Mouse (Mus musculus) thymus, adult 18-20 months (tissue): ENCODE measurements around the gene Tnni2.

ENCODE experiments used
- DNase-seq, 2 experiments: peaks; one replicate each; pipeline ENCODE4 v3.0.0; 2022; ENCODE audit warnings: mixed read lengths in 2 of 2

Gene Tnni2

GRCm38 (mm10) chr7:142431106-142431505 is 10.5 kb upstream of the Tnni2 start:
- DNase-seq = no peak

DNA sequence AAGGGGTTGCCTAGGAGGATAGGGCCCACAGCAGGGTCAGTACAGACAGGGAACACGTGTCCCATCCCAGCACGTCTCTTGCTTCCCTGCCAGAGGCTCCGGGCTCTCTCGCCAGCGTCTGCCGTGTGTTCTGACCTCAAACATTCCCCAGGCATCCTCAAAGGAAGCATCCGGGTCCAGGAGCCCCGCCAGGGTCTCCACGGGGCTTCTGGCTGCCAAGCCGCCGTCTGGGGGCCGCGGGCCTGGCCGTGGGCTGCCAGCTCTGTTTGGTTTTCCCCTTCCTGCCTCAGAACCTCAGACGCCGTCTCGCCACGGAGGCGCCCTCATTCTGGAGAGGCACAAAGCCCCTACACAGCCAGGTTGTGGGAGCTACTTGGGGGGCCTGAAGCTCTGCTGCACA is 8.0 kb upstream of the Tnni2 start:
- no peak for DNase-seq

DNA sequence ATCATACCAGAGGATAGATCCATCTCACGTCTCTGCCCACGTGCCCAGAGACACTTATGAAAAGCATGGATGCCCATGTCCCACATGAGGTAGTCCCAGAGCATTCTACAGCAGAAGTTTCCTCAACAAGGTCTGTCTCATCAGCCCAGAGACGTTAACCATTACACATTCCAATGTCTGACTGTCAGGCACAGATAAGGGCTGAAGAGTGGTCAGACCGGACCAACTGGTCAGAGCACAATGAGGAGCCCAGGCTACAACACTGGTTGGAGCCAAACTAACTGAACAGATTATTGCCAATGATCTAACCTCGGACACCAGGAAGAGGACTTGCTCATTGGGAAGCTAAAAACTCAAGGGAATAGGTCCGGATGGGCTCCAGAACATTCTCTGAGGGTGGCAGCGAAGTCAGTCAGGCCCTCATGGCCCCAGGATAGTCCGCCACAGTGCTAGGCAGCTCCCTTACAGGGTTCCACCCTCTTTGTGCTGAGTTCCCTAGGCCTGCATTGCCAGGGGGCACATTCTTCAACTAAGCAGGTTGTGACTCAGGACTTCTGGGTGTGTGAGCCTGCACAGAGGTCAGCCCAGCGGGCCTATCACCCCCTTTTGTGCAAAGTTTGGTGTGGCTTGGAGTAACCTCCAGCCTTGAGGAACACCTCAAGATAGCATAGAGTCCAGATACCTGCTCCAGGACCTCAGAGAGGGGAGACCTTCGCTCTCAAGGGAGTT is 7.3 kb upstream of the Tnni2 start, which contains the start of gene Syt8:
TSS of gene Syt8 (plus strand) at position 714 of the 729 bp plus-strand sequence.
- DNase-seq = no peak

DNA sequence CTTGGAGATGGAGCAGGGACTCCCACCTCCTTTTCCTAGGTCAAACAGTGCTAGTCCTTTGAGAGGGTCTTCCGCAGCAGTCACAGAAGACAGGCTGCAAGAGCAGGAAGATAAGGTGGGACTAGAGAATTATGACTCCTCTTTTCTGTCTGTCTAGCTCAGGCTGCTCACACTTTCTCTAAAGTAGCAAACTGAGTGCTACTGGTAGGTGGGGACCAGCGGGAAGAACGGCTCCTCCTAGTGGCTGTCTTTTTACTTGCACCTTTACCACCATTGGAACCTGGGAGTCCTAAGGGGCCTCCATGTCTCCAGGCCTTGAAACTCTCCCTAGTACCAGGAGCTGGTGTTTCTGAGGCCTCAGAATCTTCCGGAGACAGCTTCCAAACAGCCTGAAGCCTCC is 6.1 kb upstream of the Tnni2 start:
- peak in 1 of 2 experiments; percentile 44 for DNase-seq

DNA sequence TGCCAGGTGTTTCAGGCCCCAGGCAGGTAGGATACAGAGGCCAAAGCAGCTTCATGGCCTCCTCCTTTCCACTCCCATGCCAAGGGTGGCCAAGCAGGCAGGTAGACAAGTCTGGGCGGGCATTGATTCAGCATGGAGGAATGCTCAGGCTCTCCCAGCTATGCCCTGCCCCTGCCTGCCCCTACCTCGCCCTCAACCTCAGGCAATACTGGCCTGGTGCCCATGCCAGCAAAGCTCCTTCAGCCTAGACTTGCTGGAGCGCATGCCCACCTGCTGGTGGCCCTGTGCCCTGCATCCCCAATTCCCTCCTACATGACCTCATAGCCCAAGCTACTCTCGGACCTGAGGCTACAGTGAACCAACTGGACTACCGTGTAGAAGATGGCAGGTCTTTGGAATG is 4.3 kb upstream of the Tnni2 start:
- DNase-seq = no peak

- DNase-seq = no peak
Measured at GRCm38 (mm10) chr7:142439966-142440365, 1.6 kb upstream of the Tnni2 start.

GRCm38 (mm10) chr7:142440657-142441114 is 922 bp upstream of the Tnni2 start:
- DNase-seq = peak in 1 of 2 experiments; percentile 51

- DNase-seq = no peak
Measured at GRCm38 (mm10) chr7:142442081-142442907, 686 bp downstream of the Tnni2 start.

- DNase-seq = no peak
Measured at GRCm38 (mm10) chr7:142442908-142443420, 1.4 kb downstream of the Tnni2 start.

DNA sequence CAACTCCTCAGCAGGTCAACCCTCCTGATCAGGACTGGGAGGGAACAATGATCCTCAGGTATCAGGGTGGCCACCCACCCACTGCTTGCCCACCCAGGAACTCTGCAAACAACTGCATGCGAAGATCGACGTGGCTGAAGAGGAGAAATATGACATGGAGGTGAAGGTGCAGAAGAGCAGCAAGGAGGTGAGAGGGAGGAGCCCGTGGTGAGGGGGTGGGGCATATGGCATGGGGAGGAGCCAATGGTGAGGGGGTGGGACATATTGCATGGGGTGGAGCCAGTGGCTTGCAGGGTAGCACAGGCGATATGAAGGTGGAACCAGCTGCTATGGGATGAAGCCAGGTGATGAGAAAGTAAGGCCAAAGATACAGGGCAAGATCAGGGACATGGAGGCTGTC is 1.9 kb downstream of the Tnni2 start:
- DNase-seq = no peak

GRCm38 (mm10) chr7:142444171-142444570 is 2.6 kb downstream of the Tnni2 start:
- no peak for DNase-seq

DNA sequence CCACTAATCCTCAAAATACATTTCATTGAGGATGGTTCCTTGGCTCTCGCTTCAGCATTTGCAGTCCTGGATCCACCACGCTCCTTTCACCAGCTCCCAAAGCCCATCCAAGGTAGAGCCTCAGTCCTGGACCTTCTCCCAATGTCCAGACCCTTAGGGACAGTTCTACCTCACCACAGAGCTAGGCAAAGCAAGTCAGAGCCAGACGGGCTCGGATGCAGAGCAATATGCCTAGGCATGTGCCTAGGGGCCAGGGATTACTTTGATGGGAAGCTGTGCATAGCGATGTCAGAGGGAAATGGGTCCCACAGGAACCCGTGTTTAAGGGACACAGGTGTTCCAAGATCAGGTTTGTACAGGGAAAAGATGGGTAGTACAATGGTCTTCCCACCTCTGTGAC is 3.7 kb downstream of the Tnni2 start:
- peak in 1 of 2 experiments; percentile 2 for DNase-seq

- DNase-seq = peak in 1 of 2 experiments; percentile 2
Measured at GRCm38 (mm10) chr7:142446264-142446663, 4.7 kb downstream of the Tnni2 start.

- peak in 1 of 2 experiments; percentile 0 for DNase-seq
Measured at GRCm38 (mm10) chr7:142449038-142449617, 7.5 kb downstream of the Tnni2 start.

- DNase-seq = peak in 1 of 2 experiments; percentile 0
Measured at GRCm38 (mm10) chr7:142454706-142455105, 13.1 kb downstream of the Tnni2 start.

DNA sequence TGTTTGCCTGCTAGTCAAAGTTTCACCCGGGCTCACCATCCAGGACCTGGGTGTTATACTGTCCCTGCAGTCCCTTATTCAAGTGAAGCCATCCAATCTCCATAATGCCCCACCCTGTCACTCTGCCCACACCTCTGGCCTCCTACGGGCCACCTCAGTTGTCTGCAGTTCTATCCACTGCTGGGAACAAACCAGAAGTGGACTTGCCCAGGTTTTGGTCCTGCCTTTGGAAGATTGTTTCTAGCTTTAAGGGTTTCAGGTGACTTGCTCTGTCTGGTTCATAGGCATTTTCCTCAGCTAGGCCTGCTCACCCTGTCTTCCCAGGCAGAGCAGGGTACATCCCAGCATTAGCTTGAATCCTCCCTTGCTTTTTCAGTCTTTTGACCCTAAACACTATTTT is 13.6 kb downstream of the Tnni2 start:
- DNase-seq = peak in 1 of 2 experiments; percentile 1

GRCm38 (mm10) chr7:142456806-142457205 is 15.2 kb downstream of the Tnni2 start:
- DNase-seq = peak; percentile 7

GRCm38 (mm10) chr7:142457227-142457811 is 15.7 kb downstream of the Tnni2 start:
- peak; percentile 51 to 69 for DNase-seq

DNA sequence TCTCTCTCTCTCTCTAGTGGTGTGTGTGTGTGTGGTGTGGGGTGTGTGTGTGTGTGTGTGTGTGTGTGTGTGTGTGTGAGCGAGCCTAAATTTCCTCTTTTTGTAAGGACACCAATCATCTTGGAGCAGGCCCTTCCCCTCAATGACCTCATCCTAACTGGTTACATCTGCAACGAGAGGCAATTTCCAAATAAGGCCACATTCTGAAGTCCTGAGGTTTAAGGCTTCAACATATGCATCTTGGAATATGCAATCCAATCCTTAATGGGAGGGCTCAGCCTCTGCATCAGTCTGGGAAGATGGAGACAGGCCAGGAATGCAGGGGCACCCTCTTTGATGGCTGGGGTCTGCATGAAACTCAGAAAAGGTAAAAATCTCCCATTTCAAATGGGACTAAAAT is 16.4 kb downstream of the Tnni2 start:
- peak; percentile 0 to 6 for DNase-seq

GRCm38 (mm10) chr7:142458676-142459298 is 17.2 kb downstream of the Tnni2 start:
- DNase-seq = peak; percentile 0 to 3

- peak in 1 of 2 experiments; percentile 0 for DNase-seq
Measured at GRCm38 (mm10) chr7:142459299-142459691, 17.7 kb downstream of the Tnni2 start.

GRCm38 (mm10) chr7:142460636-142461077 is 19.0 kb downstream of the Tnni2 start, which contains the start of gene Lsp1:
Gene Lsp1, plus strand, starts transcription at chr7:142460809.
- peak; percentile 23 to 49 for DNase-seq
